Mouse (Mus musculus) spleen, postnatal 10 days (tissue): Measurements from ENCODE around the gene Slc6a11.
A peak's percentile ranks its signal among the peaks of the same experiment; 100 is the strongest.

Source experiments
- DNase-seq, 2 experiments: peaks; one replicate each; pipeline ENCODE4 v3.0.0; 2021 to 2022; ENCODE audit warnings: low spot score in 2 of 2

Gene Slc6a11

DNA sequence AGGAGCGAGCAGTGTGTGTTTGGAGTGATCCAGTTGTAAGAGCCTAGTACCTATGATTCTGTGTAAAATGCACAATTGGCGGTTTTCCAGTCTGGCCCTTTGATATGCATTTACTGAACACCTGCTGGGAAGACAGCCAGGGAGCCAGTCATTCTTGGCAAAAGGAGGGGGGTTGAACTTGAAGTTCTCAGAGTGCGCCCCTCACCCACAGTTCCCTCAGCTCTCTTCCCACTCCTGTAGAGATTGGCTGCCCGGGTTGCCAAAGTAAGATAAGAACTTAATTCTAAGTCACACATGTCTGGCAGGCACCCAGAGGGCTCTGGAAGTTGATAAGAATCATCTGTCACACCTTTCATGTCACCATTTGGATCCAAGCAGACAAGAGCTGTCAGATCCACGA is 133.4 kb downstream of the Slc6a11 start:
- DNase-seq = no peak

DNA sequence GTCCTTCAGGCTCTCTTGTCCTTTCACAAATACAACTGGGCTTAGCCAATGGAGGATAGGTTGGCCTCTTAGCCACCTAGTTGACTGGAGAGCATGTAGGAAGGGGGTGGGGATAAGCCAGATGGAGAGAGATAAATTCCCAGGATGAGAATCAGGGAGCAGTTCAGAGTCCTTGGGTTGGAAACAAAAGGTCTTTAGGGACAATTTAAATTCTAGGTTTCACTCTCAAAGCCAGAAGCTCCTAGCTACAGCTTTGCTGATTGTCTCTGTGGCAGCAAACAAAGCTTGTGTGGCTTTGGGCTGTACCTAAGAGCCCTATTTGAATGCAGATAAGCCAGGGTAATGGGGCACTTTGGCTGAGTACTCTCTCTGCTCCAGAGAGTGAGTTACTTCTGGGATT is 135.2 kb downstream of the Slc6a11 start:
- no peak for DNase-seq

DNA sequence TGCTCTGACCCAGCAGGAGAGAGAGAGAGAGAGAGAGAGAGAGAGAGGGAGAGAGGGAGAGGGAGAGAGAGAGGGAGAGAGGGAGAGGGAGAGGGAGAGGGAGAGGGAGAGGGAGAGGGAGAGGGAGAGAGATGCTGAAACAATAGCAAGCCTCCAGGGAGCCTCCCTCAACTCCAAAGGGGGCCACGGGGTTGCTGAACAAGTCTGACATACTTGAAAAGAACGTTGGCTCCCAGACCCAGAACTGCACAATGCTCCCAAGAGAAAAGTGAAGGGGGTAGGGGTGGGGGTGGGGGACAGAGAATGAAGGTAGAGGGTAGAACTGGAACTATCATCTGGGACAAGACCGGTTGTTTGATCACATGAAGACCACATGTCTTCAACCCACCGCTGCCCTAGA is 136.9 kb downstream of the Slc6a11 start:
- DNase-seq = no peak

GRCm38 (mm10) chr6:114269589-114269988 is 138.5 kb downstream of the Slc6a11 start:
- DNase-seq = no peak

DNA sequence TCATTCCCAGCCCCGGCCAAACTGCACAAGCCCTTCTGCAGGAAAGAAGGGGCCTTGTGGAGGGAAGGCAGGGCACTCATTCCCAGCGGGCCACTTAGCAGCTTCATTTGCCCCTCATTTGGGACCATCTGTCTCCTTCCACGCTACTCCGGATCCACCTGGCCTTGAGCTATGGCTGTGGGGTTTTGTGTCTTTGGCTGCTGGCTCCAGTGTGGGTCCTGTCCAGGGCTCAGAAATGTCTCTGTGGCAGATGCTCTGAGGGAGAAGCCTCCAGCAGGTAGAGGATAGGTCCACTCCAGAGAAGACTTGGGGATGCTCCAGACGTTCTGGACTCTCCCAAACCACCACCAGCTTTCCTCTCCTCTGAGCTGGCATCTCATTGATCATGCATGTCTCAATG is 139.8 kb downstream of the Slc6a11 start:
- no peak for DNase-seq

DNA sequence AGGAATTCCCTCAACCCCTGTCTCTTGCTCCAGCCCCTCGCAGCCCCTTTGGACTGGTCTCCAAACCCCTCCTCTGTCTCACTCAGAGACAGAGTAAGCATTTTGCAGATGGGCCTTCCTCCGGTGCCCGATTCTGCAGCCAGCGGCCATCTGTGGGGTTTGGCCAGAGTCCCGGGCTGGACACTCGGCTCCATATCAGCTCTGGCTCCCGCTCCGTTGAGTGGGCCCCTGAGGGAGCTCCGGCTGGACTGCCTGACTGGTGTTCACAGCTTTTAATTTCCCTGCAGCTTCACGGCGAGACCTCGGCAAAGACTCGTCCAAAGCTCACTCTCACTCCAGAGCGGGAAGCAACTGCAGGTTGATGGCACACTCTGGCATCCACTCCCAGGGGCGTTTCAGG is 141.2 kb downstream of the Slc6a11 start:
- DNase-seq = no peak

- DNase-seq = no peak
These were observed 143.1 kb downstream of the Slc6a11 start for GRCm38 (mm10) chr6:114273997-114274728.

DNA sequence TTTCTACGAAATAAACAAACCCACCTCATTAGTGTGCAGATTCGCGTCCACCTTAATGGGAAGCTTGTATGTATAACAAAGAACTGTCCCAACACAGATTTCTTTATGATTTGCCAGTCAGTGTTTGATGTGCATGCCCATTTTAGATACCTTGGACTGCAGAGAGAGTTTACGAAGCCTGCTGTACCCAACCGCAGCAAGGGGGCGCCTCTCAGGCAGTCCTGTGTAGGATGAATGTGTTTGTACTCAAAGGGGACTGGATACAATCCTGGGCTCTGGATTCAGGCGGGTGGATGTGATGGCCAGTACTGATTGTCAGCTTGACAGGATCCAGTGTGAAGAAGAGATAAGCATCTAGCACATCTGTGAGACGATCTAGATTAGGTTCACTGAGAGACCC is 144.8 kb downstream of the Slc6a11 start:
- no peak for DNase-seq

DNA sequence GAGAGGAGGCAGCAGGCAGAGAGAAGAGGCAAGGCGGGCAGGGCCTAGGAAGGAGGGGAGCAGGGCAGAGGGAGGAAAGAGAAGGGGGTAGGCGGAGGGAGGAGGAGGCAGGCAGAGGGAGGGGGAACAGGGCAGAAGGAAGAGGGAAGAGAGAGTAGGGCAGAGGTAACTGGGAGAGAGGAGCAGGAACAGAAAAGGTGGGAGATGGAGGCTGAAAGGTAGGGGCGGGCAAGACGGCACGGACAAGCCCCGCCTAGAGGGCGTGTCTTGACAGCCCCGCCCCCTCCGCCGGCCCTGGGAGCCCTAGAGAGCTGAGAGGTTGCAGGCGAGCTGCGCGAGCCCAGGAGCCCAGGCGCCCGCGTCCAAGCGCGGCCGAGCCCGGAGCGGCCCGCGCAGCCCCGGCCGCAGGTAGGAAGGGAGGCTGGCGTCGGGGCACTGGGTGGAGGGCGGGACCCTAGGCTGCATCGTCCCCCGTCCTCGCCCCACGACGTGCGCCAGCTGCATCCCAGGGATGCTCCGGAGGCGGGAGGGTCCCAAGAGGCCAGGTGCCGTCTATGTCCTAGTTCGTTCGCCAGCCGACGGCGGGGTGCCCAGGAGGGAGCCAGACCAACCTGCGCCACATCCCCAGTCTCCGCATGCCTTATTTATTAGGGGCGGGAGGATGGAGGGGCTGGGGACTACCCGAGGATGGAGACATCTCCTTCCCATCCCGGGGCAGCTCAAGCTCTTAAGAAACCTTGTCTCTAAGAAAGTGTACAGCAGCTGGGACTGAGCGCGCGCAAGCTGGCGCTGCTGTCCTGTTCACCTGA is 151.6 kb downstream of the Slc6a11 start, which contains the start of gene Slc6a1:
Gene Slc6a1 (plus strand): TSS at position 167 of the 809 bp plus-strand sequence.
- peak in 1 of 2 experiments; percentile 39 for DNase-seq

- no peak for DNase-seq
These were observed 152.3 kb downstream of the Slc6a11 start for GRCm38 (mm10) chr6:114283278-114283770.

GRCm38 (mm10) chr6:114283927-114284703 is 153.1 kb downstream of the Slc6a11 start:
- no peak for DNase-seq

- DNase-seq = no peak
These were observed 154.4 kb downstream of the Slc6a11 start for GRCm38 (mm10) chr6:114285424-114285823.

- no peak for DNase-seq
These were observed 158.1 kb downstream of the Slc6a11 start for GRCm38 (mm10) chr6:114289106-114289505.

- no peak for DNase-seq
These were observed 159.1 kb downstream of the Slc6a11 start for GRCm38 (mm10) chr6:114290184-114290583.

- no peak for DNase-seq
These were observed 159.9 kb downstream of the Slc6a11 start for GRCm38 (mm10) chr6:114290929-114291328.

DNA sequence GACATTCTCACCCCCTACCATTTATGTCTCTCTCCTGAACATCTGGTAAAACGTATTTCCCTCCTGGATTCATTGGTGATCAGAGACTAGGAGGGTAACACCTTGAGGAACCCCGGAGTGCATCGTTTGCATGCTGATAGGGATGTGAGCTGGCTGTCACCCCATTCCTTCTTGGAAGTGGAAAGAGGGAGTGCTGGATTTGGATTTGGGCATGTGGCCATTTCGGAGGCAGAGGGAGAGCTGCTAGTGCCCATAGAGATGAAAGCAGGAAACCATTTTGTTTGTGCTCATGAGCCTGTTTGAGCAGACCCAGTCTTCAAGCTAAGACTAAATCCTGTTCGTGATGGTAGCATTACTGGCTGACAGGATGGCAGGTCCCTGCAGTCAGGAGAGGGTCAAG is 160.4 kb downstream of the Slc6a11 start:
- DNase-seq = no peak

GRCm38 (mm10) chr6:114293511-114293910 is 162.5 kb downstream of the Slc6a11 start:
- no peak for DNase-seq

GRCm38 (mm10) chr6:114295086-114295485 is 164.0 kb downstream of the Slc6a11 start:
- DNase-seq = no peak

- no peak for DNase-seq
These were observed 166.4 kb downstream of the Slc6a11 start for GRCm38 (mm10) chr6:114297260-114298002.
